Mouse (Mus musculus): ENCODE measurements around the gene Ifna11. TPM values are rescaled to one million over a fixed set of nuclear protein-coding genes. Genes with fewer than 3 reads are reported as not detected.
A peak's percentile ranks its signal among the peaks of the same experiment; 100 is the strongest.
"Not testable (repeated sequence)": the region's sequence is repeated elsewhere in the genome, so short reads cannot be mapped to it uniquely, and the experiment has no call there.

Ifna11 gene
- total RNA-seq (2014; rRNA removed) (not detected in 2 replicates), polyA plus RNA-seq (2015; fragmentation: Nextera tagmentation; extraction: Ambion mirVana) (not detected in 2 replicates)

GRCm38 (mm10) chr4:88819659-88820058 is at the start of gene Ifna11:
Ifna11 (plus strand) TSS chr4:88819959.
- Histone ChIP-seq H3K27ac (ENCODE audit: low read depth, low read length) (no peak within 1 kb of the TSS), H3K4me3 (ENCODE audit: low read depth, low read length) (no peak within 1 kb of the TSS), H3K27me3 (ENCODE audit: insufficient read depth, low read length) (no peaks in the 10 kb centered on the region), H3K4me1 (ENCODE audit: insufficient read depth) (no peaks in the 10 kb centered on the region), H3K36me3 (ENCODE audit: insufficient read depth) (no peaks in the 10 kb centered on the region), H3K9ac (no peak within 1 kb of the TSS), H3K4me2 (ENCODE audit: low read depth) (no peak within 1 kb of the TSS), H3K9me3 (ENCODE audit: low read length) (no peaks in the 10 kb centered on the region)
- DNase-seq (no peak), ATAC-seq (no peak)
- TF ChIP-seq CTCF (IDR thresholded peaks at IDR 0.05; ENCODE audit: low read depth), result no peak
- WGBS, result 92% methylated on average over 1 of the region's 1 CpGs

DNA sequence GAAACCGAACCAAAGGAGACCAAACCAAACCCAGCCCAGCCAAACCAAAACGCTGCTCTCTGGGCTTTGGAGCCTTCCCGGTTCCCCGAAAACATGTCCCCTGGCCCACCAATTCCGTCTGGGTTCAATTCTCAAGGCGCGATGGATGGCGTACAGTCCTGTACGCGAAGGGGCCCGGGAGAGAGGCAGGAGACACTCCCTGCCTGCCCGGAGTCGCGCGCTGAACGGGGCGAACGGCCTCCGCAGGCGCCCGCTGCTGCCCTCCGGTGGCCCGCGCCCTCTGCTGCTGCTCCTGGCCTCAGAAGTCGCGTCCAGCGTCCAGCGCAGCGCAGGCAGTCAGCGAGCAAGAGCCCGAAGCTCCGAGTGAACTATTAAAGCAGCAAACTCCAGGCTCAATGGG is 46.2 kb upstream of the Ifna11 start, which contains the start of gene Gm13290:
TSS of gene Gm13290 (plus strand) at position 301 of the 400 bp plus-strand sequence.
- not testable (repeated sequence) for ATAC-seq; H3K9ac ChIP-seq; H3K4me1 ChIP-seq (ENCODE audit: insufficient read depth); H3K4me2 ChIP-seq (ENCODE audit: low read depth); H3K27ac ChIP-seq (ENCODE audit: low read depth, low read length); H3K9me3 ChIP-seq (ENCODE audit: low read length); H3K27me3 ChIP-seq (ENCODE audit: insufficient read depth, low read length); DNase-seq; H3K36me3 ChIP-seq (ENCODE audit: insufficient read depth); H3K4me3 ChIP-seq (ENCODE audit: low read depth, low read length)
- WGBS, result no CpG with 5 or more reads among the region's 32 CpGs

DNA sequence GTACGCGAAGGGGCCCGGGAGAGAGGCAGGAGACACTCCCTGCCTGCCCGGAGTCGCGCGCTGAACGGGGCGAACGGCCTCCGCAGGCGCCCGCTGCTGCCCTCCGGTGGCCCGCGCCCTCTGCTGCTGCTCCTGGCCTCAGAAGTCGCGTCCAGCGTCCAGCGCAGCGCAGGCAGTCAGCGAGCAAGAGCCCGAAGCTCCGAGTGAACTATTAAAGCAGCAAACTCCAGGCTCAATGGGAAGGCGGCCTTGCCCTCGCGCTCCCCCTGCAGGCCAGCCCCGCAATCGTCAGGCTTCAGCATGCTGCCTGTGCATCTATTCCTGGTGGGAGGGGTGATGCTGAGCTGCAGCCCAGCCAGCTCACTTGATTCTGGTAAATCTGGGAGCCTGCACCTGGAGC is 43.1 kb upstream of the Ifna11 start, which contains the start of gene Gm13289:
TSS of gene Gm13289 (plus strand) at position 301 of the 400 bp plus-strand sequence.
- not testable (repeated sequence) for H3K4me2 ChIP-seq (ENCODE audit: low read depth); DNase-seq; H3K27me3 ChIP-seq (ENCODE audit: insufficient read depth, low read length); H3K27ac ChIP-seq (ENCODE audit: low read depth, low read length); H3K9me3 ChIP-seq (ENCODE audit: low read length); H3K9ac ChIP-seq; H3K4me1 ChIP-seq (ENCODE audit: insufficient read depth); H3K36me3 ChIP-seq (ENCODE audit: insufficient read depth); ATAC-seq; H3K4me3 ChIP-seq (ENCODE audit: low read depth, low read length)
- WGBS, result no CpG with 5 or more reads among the region's 29 CpGs

DNA sequence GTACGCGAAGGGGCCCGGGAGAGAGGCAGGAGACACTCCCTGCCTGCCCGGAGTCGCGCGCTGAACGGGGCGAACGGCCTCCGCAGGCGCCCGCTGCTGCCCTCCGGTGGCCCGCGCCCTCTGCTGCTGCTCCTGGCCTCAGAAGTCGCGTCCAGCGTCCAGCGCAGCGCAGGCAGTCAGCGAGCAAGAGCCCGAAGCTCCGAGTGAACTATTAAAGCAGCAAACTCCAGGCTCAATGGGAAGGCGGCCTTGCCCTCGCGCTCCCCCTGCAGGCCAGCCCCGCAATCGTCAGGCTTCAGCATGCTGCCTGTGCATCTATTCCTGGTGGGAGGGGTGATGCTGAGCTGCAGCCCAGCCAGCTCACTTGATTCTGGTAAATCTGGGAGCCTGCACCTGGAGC is 40.2 kb upstream of the Ifna11 start, which contains the start of gene Gm13272:
TSS of gene Gm13272 (plus strand) at position 301 of the 400 bp plus-strand sequence.
- H3K4me2 ChIP-seq (ENCODE audit: low read depth); H3K27me3 ChIP-seq (ENCODE audit: insufficient read depth, low read length); H3K9me3 ChIP-seq (ENCODE audit: low read length); H3K4me3 ChIP-seq (ENCODE audit: low read depth, low read length); H3K4me1 ChIP-seq (ENCODE audit: insufficient read depth); DNase-seq; ATAC-seq; H3K9ac ChIP-seq; H3K36me3 ChIP-seq (ENCODE audit: insufficient read depth); H3K27ac ChIP-seq (ENCODE audit: low read depth, low read length): not testable (repeated sequence)
- WGBS, result no CpG with 5 or more reads among the region's 29 CpGs

GRCm38 (mm10) chr4:88780320-88780719 is 39.4 kb upstream of the Ifna11 start:
- 59% methylated on average over 14 of the region's 18 CpGs for WGBS
- H3K4me1 ChIP-seq (ENCODE audit: insufficient read depth); H3K27me3 ChIP-seq (ENCODE audit: insufficient read depth, low read length); H3K36me3 ChIP-seq (ENCODE audit: insufficient read depth); H3K4me2 ChIP-seq (ENCODE audit: low read depth); ATAC-seq; H3K9me3 ChIP-seq (ENCODE audit: low read length); H3K4me3 ChIP-seq (ENCODE audit: low read depth, low read length); DNase-seq; H3K9ac ChIP-seq; H3K27ac ChIP-seq (ENCODE audit: low read depth, low read length): not testable (repeated sequence)

DNA sequence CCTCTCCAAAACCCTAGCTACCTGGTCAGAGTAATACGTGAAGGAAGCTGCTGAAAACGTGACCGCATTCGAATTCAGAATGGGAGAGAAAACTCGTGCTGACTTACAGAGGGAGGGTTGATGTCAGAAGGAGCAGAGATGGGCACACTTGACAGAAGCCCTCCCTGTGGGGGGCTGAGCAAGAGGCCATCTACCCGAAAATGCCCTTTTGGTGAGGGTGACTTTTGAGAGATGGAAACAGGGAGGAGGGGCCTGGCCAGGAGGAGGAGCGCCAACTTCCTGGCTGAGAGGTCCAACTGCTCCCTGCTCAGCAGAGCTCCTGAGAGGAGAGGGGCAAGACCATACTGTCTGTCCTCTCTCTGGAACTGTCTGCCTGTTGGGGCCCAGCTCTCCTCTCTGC is 37.9 kb upstream of the Ifna11 start, which contains the start of gene Ifnz:
TSS of gene Ifnz (plus strand) at position 301 of the 400 bp plus-strand sequence.
- not testable (repeated sequence) for H3K36me3 ChIP-seq (ENCODE audit: insufficient read depth); H3K4me3 ChIP-seq (ENCODE audit: low read depth, low read length)
- WGBS, result 18% methylated on average over 2 of the region's 7 CpGs

GRCm38 (mm10) chr4:88782335-88782734 is 37.4 kb upstream of the Ifna11 start:
- H3K9me3 ChIP-seq (ENCODE audit: low read length); H3K27me3 ChIP-seq (ENCODE audit: insufficient read depth, low read length); H3K36me3 ChIP-seq (ENCODE audit: insufficient read depth); H3K27ac ChIP-seq (ENCODE audit: low read depth, low read length); H3K4me1 ChIP-seq (ENCODE audit: insufficient read depth); ATAC-seq; DNase-seq; H3K4me3 ChIP-seq (ENCODE audit: low read depth, low read length); H3K9ac ChIP-seq: not testable (repeated sequence)
- peak overlapping the region; percentile 34; the same call in 1 of the 2 replicates for H3K4me2 ChIP-seq (ENCODE audit: low read depth)
- 0% methylated on average over 3 of the region's 31 CpGs for WGBS

More for the DNA sequence above, 37.9 kb upstream of the Ifna11 start, which contains the start of gene Ifnz:
- not testable (repeated sequence) for H3K4me1 ChIP-seq (ENCODE audit: insufficient read depth); ATAC-seq; DNase-seq; H3K27me3 ChIP-seq (ENCODE audit: insufficient read depth, low read length); H3K27ac ChIP-seq (ENCODE audit: low read depth, low read length); H3K9me3 ChIP-seq (ENCODE audit: low read length); H3K9ac ChIP-seq
- peak within 1 kb of the TSS; percentile 34; the same call in 1 of the 2 replicates for H3K4me2 ChIP-seq (ENCODE audit: low read depth)

DNA sequence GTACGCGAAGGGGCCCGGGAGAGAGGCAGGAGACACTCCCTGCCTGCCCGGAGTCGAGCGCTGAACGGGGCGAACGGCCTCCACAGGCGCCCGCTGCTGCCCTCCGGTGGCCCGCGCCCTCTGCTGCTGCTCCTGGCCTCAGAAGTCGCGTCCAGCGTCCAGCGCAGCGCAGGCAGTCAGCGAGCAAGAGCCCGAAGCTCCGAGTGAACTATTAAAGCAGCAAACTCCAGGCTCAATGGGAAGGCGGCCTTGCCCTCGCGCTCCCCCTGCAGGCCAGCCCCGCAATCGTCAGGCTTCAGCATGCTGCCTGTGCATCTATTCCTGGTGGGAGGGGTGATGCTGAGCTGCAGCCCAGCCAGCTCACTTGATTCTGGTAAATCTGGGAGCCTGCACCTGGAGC is 34.4 kb upstream of the Ifna11 start, which contains the start of gene Gm13276:
TSS of gene Gm13276 (plus strand) at position 301 of the 400 bp plus-strand sequence.
- not testable (repeated sequence) for H3K4me3 ChIP-seq (ENCODE audit: low read depth, low read length); H3K9ac ChIP-seq; ATAC-seq; H3K4me2 ChIP-seq (ENCODE audit: low read depth); H3K4me1 ChIP-seq (ENCODE audit: insufficient read depth); H3K9me3 ChIP-seq (ENCODE audit: low read length); H3K27ac ChIP-seq (ENCODE audit: low read depth, low read length); DNase-seq; H3K36me3 ChIP-seq (ENCODE audit: insufficient read depth); H3K27me3 ChIP-seq (ENCODE audit: insufficient read depth, low read length)
- no CpG with 5 or more reads among the region's 27 CpGs for WGBS

Measured in forebrain, postnatal 0 days (tissue).